Mouse (Mus musculus) spleen, adult 2 months (tissue): ENCODE data around the gene Zfyve1.

Source experiments
- CTCF ChIP-seq: fragments of 200-500 bp; IDR thresholded peaks from 2 replicates; pipeline ENCODE4 v1.5.1; 2011; ENCODE audit warnings: mild to moderate bottlenecking, inconsistent platforms; ENCODE audit not compliant: insufficient read depth, insufficient read length, insufficient replicate concordance; ENCODE audit errors: extremely low read depth
- POLR2A ChIP-seq: fragments of 200-500 bp; IDR thresholded peaks from 2 replicates; pipeline ENCODE4 v1.6.1; 2011; ENCODE audit warnings: low read depth, low read length, inconsistent platforms

DNA sequence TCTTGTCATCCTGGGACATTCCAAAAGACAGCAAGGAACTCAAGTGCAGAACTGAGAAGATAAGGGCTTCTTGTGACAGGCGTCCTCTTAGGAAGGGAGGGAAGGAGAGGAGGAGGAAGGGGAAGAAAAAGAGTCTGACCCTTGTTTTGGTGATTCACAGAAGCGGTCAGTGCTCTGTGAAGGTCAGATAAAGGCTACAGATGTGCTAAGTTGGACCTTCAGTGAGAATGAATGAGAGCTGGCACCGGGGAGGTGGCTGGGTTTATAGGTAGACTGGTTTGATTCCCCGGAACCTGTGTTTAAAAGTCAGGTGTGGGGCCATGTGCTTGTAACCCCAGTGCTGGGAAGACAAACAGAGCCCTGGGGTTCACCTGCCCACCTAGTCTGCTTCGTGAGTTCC, 68.4 kb downstream of the Zfyve1 start:
- TF ChIP-seq CTCF (no peak), POLR2A (no peak)
